Mouse (Mus musculus) MEL (cell line): ENCODE data around the gene Ankrd13c. TPM values are rescaled to one million over a fixed set of nuclear protein-coding genes. Genes with fewer than 3 reads are reported as not detected.

Experiments
- DNase-seq: peaks from one replicate; pipeline ENCODE4 v3.0.0; 2011; ENCODE audit warnings: low read depth, low spot score
- H3K27ac ChIP-seq: 2 replicates; pipeline ENCODE4 v1.5.1; 2012; ENCODE audit warnings: low read depth, mild to moderate bottlenecking, control low read depth, low read length, moderate library complexity; ENCODE audit not compliant: control insufficient read depth
- H3K27me3 ChIP-seq, 2 experiments: fragments of 150-350 bp in 1 of 2; sonication (generic) in 1 of 2; 2 replicates each; pipeline ENCODE4 v1.6.1; 2012; ENCODE audit warnings: low read length in 2 of 2, mild to moderate bottlenecking in 2 of 2, improper control_type of control experiment in 1 of 2, moderate library complexity in 1 of 2; ENCODE audit not compliant: insufficient read depth in 2 of 2, control insufficient read depth in 1 of 2
- H3K36me3 ChIP-seq, 2 experiments: 2 replicates each; pipeline ENCODE4 v1.6.1; 2012 to 2014; ENCODE audit warnings: low read length in 2 of 2, improper control_type of control experiment in 1 of 2, inconsistent platforms in 1 of 2, mild to moderate bottlenecking in 1 of 2; ENCODE audit not compliant: insufficient read depth in 2 of 2, control insufficient read depth in 1 of 2
- H3K4me1 ChIP-seq, 2 experiments: fragments of 150-350 bp in 1 of 2; sonication (generic) in 1 of 2; 2 replicates each; pipeline ENCODE4 v1.6.1; 2012; ENCODE audit warnings: low read length in 2 of 2, improper control_type of control experiment in 1 of 2, mild to moderate bottlenecking in 1 of 2; ENCODE audit not compliant: insufficient read depth in 2 of 2, control insufficient read depth in 1 of 2
- H3K4me3 ChIP-seq, 2 experiments: fragments of 150-350 bp in 1 of 2; sonication (generic) in 1 of 2; 2 replicates each; pipeline ENCODE4 v1.5.1; 2012; ENCODE audit warnings: low read depth in 2 of 2, low read length in 2 of 2, mild to moderate bottlenecking in 2 of 2, moderate library complexity in 2 of 2, control low read depth in 1 of 2, improper control_type of control experiment in 1 of 2; ENCODE audit not compliant: control insufficient read depth in 1 of 2, insufficient read depth in 1 of 2
- H3K79me2 ChIP-seq: 2 replicates; pipeline ENCODE4 v1.6.1; 2012; ENCODE audit warnings: mild to moderate bottlenecking, low read length, moderate library complexity; ENCODE audit not compliant: control insufficient read depth, poor library complexity, insufficient read depth
- H3K9ac ChIP-seq: 2 replicates; pipeline ENCODE4 v1.6.1; 2012; ENCODE audit warnings: low read depth, mild to moderate bottlenecking, control low read depth, low read length, moderate library complexity; ENCODE audit not compliant: control insufficient read depth, poor library complexity, severe bottlenecking
- H3K9me3 ChIP-seq: fragments of 150-350 bp; sonication (generic); replicated peaks from 2 replicates; pipeline ENCODE4 v1.6.1; 2012; ENCODE audit warnings: mild to moderate bottlenecking, low read length, improper control_type of control experiment, moderate library complexity; ENCODE audit not compliant: insufficient read depth
- BHLHE40 ChIP-seq: IDR thresholded peaks from 2 replicates; pipeline ENCODE4 v1.6.1; 2012; ENCODE audit warnings: low read depth, mild to moderate bottlenecking, inconsistent platforms, low read length, improper control_type of control experiment, borderline replicate concordance
- CHD2 ChIP-seq: IDR thresholded peaks from 2 replicates; pipeline ENCODE4 v1.6.1; 2011; ENCODE audit warnings: low read length, improper control_type of control experiment
- CTCF ChIP-seq, 3 experiments: IDR thresholded peaks in 2 of 3; conservative IDR thresholded peaks in 1 of 3; 2 replicates each; pipeline ENCODE4 v1.5.1; 2011 to 2012; ENCODE audit warnings: low read length in 3 of 3, low read depth in 2 of 3, mild to moderate bottlenecking in 2 of 3, improper control_type of control experiment in 1 of 3, inconsistent platforms in 1 of 3, mixed read lengths in 1 of 3, moderate library complexity in 1 of 3; ENCODE audit not compliant: control insufficient read depth in 1 of 3, insufficient read depth in 1 of 3, poor library complexity in 1 of 3, severe bottlenecking in 1 of 3
- EP300 ChIP-seq, 2 experiments: IDR thresholded peaks; 2 replicates each; pipeline ENCODE4 v1.6.1; 2011; ENCODE audit warnings: improper control_type of control experiment in 2 of 2, low read length in 2 of 2, low read depth in 1 of 2, mild to moderate bottlenecking in 1 of 2
- KAT2A ChIP-seq: conservative IDR thresholded peaks from 2 replicates; pipeline ENCODE4 v1.6.1; 2012; ENCODE audit warnings: low read depth, low read length, improper control_type of control experiment, inconsistent platforms
- MAFK ChIP-seq: IDR thresholded peaks from 2 replicates; pipeline ENCODE4 v1.6.1; 2011; ENCODE audit warnings: low read depth, mild to moderate bottlenecking, low read length, improper control_type of control experiment, borderline replicate concordance
- MAX ChIP-seq: IDR thresholded peaks from 2 replicates; pipeline ENCODE4 v1.6.1; 2011; ENCODE audit warnings: low read length, improper control_type of control experiment
- MAZ ChIP-seq: IDR thresholded peaks from 2 replicates; pipeline ENCODE4 v1.6.1; 2012; ENCODE audit warnings: low read depth, mild to moderate bottlenecking, inconsistent platforms, low read length, improper control_type of control experiment
- MEF2A ChIP-seq: IDR thresholded peaks from 2 replicates; pipeline ENCODE4 v1.6.1; 2014; ENCODE audit warnings: low read depth, mild to moderate bottlenecking, inconsistent platforms, low read length, improper control_type of control experiment; ENCODE audit not compliant: poor library complexity, insufficient replicate concordance, severe bottlenecking; ENCODE audit errors: extremely low read depth
- MXI1 ChIP-seq: IDR thresholded peaks from 2 replicates; pipeline ENCODE4 v1.6.1; 2011; ENCODE audit warnings: mild to moderate bottlenecking, low read depth, low read length, improper control_type of control experiment
- MYB ChIP-seq: IDR thresholded peaks from 2 replicates; pipeline ENCODE4 v1.6.1; 2011; ENCODE audit warnings: mild to moderate bottlenecking, low read depth, low read length, improper control_type of control experiment
- NELFE ChIP-seq: IDR thresholded peaks from 2 replicates; pipeline ENCODE4 v1.6.1; 2011; ENCODE audit warnings: low read depth, low read length, improper control_type of control experiment
- POLR2AphosphoS2 ChIP-seq: IDR thresholded peaks from 2 replicates; pipeline ENCODE4 v1.6.1; 2011; ENCODE audit warnings: low read length, improper control_type of control experiment
- POLR2AphosphoS5 ChIP-seq: IDR thresholded peaks from 2 replicates; pipeline ENCODE4 v1.6.1; 2012; ENCODE audit warnings: low read depth, borderline replicate concordance, mild to moderate bottlenecking, inconsistent platforms, low read length, moderate library complexity, mixed read lengths
- RAD21 ChIP-seq: IDR thresholded peaks from 2 replicates; pipeline ENCODE4 v1.6.1; 2011; ENCODE audit warnings: mild to moderate bottlenecking, low read depth, low read length, improper control_type of control experiment
- RCOR1 ChIP-seq: IDR thresholded peaks from 2 replicates; pipeline ENCODE4 v1.6.1; 2012; ENCODE audit warnings: low read depth, mild to moderate bottlenecking, inconsistent platforms, low read length, improper control_type of control experiment
- SMC3 ChIP-seq: IDR thresholded peaks from 2 replicates; pipeline ENCODE4 v1.6.1; 2011; ENCODE audit warnings: low read depth, low read length, improper control_type of control experiment
- TAL1 ChIP-seq: IDR thresholded peaks from 2 replicates; pipeline ENCODE4 v1.6.1; 2012; ENCODE audit warnings: mild to moderate bottlenecking, inconsistent platforms, low read length, moderate library complexity, mixed read lengths
- TCF12 ChIP-seq: IDR thresholded peaks from 2 replicates; pipeline ENCODE4 v1.6.1; 2014; ENCODE audit warnings: low read depth, mild to moderate bottlenecking, inconsistent platforms, low read length, improper control_type of control experiment, moderate library complexity
- UBTF ChIP-seq: IDR thresholded peaks from 2 replicates; pipeline ENCODE4 v1.6.1; 2012; ENCODE audit warnings: low read depth, mild to moderate bottlenecking, inconsistent platforms, low read length, improper control_type of control experiment, moderate library complexity, borderline replicate concordance; ENCODE audit not compliant: insufficient read depth
- USF1 ChIP-seq: IDR thresholded peaks from 2 replicates; pipeline ENCODE4 v1.6.1; 2014; ENCODE audit warnings: low read depth, mild to moderate bottlenecking, inconsistent platforms, low read length, improper control_type of control experiment, moderate library complexity
- USF2 ChIP-seq, 2 experiments: IDR thresholded peaks; 2 replicates each; pipeline ENCODE4 v1.6.1; 2011 to 2012; ENCODE audit warnings: improper control_type of control experiment in 2 of 2, low read length in 2 of 2, borderline replicate concordance in 1 of 2, inconsistent platforms in 1 of 2, low read depth in 1 of 2, mild to moderate bottlenecking in 1 of 2; ENCODE audit not compliant: insufficient read depth in 1 of 2
- ZC3H11A ChIP-seq: IDR thresholded peaks from 2 replicates; pipeline ENCODE4 v1.6.1; 2012; ENCODE audit warnings: low read depth, mild to moderate bottlenecking, inconsistent platforms, low read length, improper control_type of control experiment
- ZKSCAN1 ChIP-seq: IDR thresholded peaks from 2 replicates; pipeline ENCODE4 v1.6.1; 2012; ENCODE audit warnings: low read depth, mild to moderate bottlenecking, inconsistent platforms, low read length, improper control_type of control experiment, moderate library complexity
- ZMIZ1 ChIP-seq: IDR thresholded peaks from 2 replicates; pipeline ENCODE4 v1.6.1; 2012; ENCODE audit warnings: low read depth, mild to moderate bottlenecking, inconsistent platforms, low read length, improper control_type of control experiment, moderate library complexity
- polyA plus RNA-seq, 2 experiments: library from polyadenylated mRNA; stranded (reverse) in 1 of 2; unstranded in 1 of 2; fragments of >175 nt in 1 of 2; fragments of >200 nt in 1 of 2; gene quantifications; 2 replicates each; pipeline versions ENCODE4 v1.2.1 to v1.2.4; 2012; ENCODE audit warnings: low replicate concordance in 2 of 2, low read depth in 1 of 2; ENCODE audit not compliant: insufficient read length in 2 of 2, insufficient read depth in 1 of 2, missing spikeins in 1 of 2
- total RNA-seq: library from RNA; depleted of rRNA; stranded (reverse); fragments of 300-350 nt; gene quantifications from 2 replicates; pipeline ENCODE4 v1.2.3, GENCODE M21; 2012

Gene Ankrd13c
- total and polyA plus RNA-seq, 3 experiments, result 16.3 to 31.8 TPM; not detected in 1

GRCm38 (mm10) chr3:157973236-157973635 lies 26.2 kb downstream of the Ankrd13c start:
- H3K79me2 ChIP-seq, result peaks cover 4% of the 10 kb centered on the region; the same call in 1 of the 2 replicates
- TF ChIP-seq CTCF (IDR thresholded peaks at IDR 0.05 in 2 of 3, conservative IDR thresholded peaks at IDR 0.05 in 1 of 3; ENCODE audit: control insufficient read depth in 1 of 3, insufficient read depth in 1 of 3, low read depth in 2 of 3, low read length in 3 of 3, poor library complexity in 1 of 3, severe bottlenecking in 1 of 3), result peak in 1 of 3 experiments; percentile 10; a peak in 1 of 6 replicates
- no peak for TF ChIP-seq USF2 (IDR thresholded peaks at IDR 0.05; ENCODE audit: borderline replicate concordance in 1 of 2, insufficient read depth in 1 of 2, low read depth in 1 of 2, low read length in 2 of 2)
- H3K9me3 ChIP-seq, result no peaks in the 10 kb centered on the region
- H3K4me1 ChIP-seq, result no peaks in the 10 kb centered on the region
- H3K27ac ChIP-seq, result no peak overlapping the region
- peaks cover 4 to 31% of the 10 kb centered on the region in 2 experiments; a peak in 3 of 4 replicates for H3K36me3 ChIP-seq
- DNase-seq, result peak; percentile 41
- no peaks in the 10 kb centered on the region for H3K27me3 ChIP-seq
- H3K4me3 ChIP-seq, result no peak overlapping the region
- H3K9ac ChIP-seq, result no peak overlapping the region

GRCm38 (mm10) chr3:157979619-157980018 lies 32.6 kb downstream of the Ankrd13c start:
- no peak overlapping the region for H3K27ac ChIP-seq
- H3K4me1 ChIP-seq, result no peaks in the 10 kb centered on the region
- H3K9me3 ChIP-seq, result no peaks in the 10 kb centered on the region
- H3K4me3 ChIP-seq, result no peak overlapping the region
- H3K79me2 ChIP-seq, result no peaks in the 10 kb centered on the region
- no peak for DNase-seq
- no peak for TF ChIP-seq RAD21
- TF ChIP-seq RCOR1, result no peak
- no peak for TF ChIP-seq USF1
- TF ChIP-seq TCF12, result no peak
- TF ChIP-seq MAZ, result no peak
- no peak for TF ChIP-seq NELFE
- TF ChIP-seq CTCF (IDR thresholded peaks at IDR 0.05 in 2 of 3, conservative IDR thresholded peaks at IDR 0.05 in 1 of 3; ENCODE audit: control insufficient read depth in 1 of 3, insufficient read depth in 1 of 3, low read depth in 2 of 3, low read length in 3 of 3, poor library complexity in 1 of 3, severe bottlenecking in 1 of 3), result no peak
- TF ChIP-seq SMC3, result no peak
- TF ChIP-seq MYB, result no peak
- TF ChIP-seq MAX, result no peak
- no peak for TF ChIP-seq MAFK
- no peak for TF ChIP-seq TAL1
- no peak for TF ChIP-seq POLR2AphosphoS5
- TF ChIP-seq EP300 (IDR thresholded peaks at IDR 0.05; ENCODE audit: low read depth in 1 of 2, low read length in 2 of 2), result no peak
- no peak for TF ChIP-seq KAT2A
- H3K36me3 ChIP-seq, result peaks cover 5 to 24% of the 10 kb centered on the region in 2 experiments
- no peaks in the 10 kb centered on the region for H3K27me3 ChIP-seq
- no peak overlapping the region for H3K9ac ChIP-seq

DNA sequence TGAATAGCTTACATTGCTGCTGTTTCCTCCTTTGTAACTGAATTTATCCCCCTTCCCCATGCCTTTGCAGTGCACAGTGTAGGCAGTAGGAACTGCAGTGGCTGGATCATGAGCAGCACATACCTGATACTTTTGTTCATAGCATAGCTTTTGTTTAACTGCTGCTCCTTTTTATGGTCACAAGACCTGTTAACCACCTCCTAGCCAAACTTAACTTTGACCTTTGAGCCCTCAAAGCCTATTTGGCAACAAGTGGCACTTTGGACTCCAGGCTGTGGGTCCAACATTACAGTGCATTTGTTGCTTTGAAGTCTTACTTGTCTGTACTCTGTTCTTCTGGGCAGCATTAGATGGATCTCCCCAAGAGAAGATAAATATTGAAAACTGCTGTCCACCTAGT lies 46.3 kb downstream of the Ankrd13c start:
- Histone ChIP-seq H3K36me3 (peaks cover 4 to 30% of the 10 kb centered on the region in 2 experiments), H3K9ac (no peak overlapping the region)
- no peak for TF ChIP-seq MXI1
- no peak for TF ChIP-seq ZMIZ1
- TF ChIP-seq BHLHE40, result no peak
- no peak for TF ChIP-seq TCF12
- TF ChIP-seq MAFK, result no peak
- TF ChIP-seq RAD21, result no peak
- no peak for TF ChIP-seq CHD2
- TF ChIP-seq MEF2A, result no peak
- no peak for TF ChIP-seq NELFE
- TF ChIP-seq EP300 (IDR thresholded peaks at IDR 0.05; ENCODE audit: low read depth in 1 of 2, low read length in 2 of 2), result no peak
- no peak for TF ChIP-seq UBTF
- no peak for TF ChIP-seq USF1
- TF ChIP-seq ZC3H11A, result no peak
- no peak for TF ChIP-seq ZKSCAN1
- TF ChIP-seq MAZ, result no peak
- no peak for TF ChIP-seq POLR2AphosphoS2
- no peak for TF ChIP-seq TAL1
- no peak for TF ChIP-seq MAX

More for the DNA sequence above, 46.3 kb downstream of the Ankrd13c start:
- no peak for DNase-seq
- no peak overlapping the region for H3K4me3 ChIP-seq
- no peaks in the 10 kb centered on the region for H3K79me2 ChIP-seq
- H3K4me1 ChIP-seq, result peaks cover 0 to 2% of the 10 kb centered on the region in 2 experiments; a peak in 1 of 4 replicates
- no peak overlapping the region for H3K27ac ChIP-seq
- H3K27me3 ChIP-seq, result no peaks in the 10 kb centered on the region
- H3K9me3 ChIP-seq, result no peaks in the 10 kb centered on the region
